Mouse (Mus musculus): ENCODE measurements around the gene Rxrb.

Rxrb gene

GRCm38 (mm10) chr17:34025756-34026151 is 5.9 kb upstream of the Rxrb start:
- DNase-seq (ENCODE audit: low read depth, low spot score), result peak; percentile 61

- no peak for DNase-seq (ENCODE audit: low read depth, low spot score)
These were observed 5.4 kb upstream of the Rxrb start for GRCm38 (mm10) chr17:34026221-34026620.

- peak; percentile 68 for DNase-seq (ENCODE audit: low read depth, low spot score)
These were observed 4.5 kb upstream of the Rxrb start for GRCm38 (mm10) chr17:34026917-34027655.

- DNase-seq (ENCODE audit: low read depth, low spot score), result peak; percentile 97
These were observed 3.9 kb upstream of the Rxrb start, which contains the start of gene H2-Ke6 for GRCm38 (mm10) chr17:34027656-34028223. H2-Ke6 (minus strand) TSS chr17:34028060.

GRCm38 (mm10) chr17:34028501-34029149 is 3.0 kb upstream of the Rxrb start:
- DNase-seq (ENCODE audit: low read depth, low spot score), result no peak

GRCm38 (mm10) chr17:34029150-34029889 is 2.3 kb upstream of the Rxrb start:
- DNase-seq (ENCODE audit: low read depth, low spot score), result no peak

- no peak for DNase-seq (ENCODE audit: low read depth, low spot score)
These were observed 1.6 kb upstream of the Rxrb start for GRCm38 (mm10) chr17:34029890-34030595.

GRCm38 (mm10) chr17:34030861-34031326 is 718 bp upstream of the Rxrb start:
- DNase-seq (ENCODE audit: low read depth, low spot score), result no peak

- DNase-seq (ENCODE audit: low read depth, low spot score), result peak; percentile 43
These were observed 591 bp downstream of the Rxrb start for GRCm38 (mm10) chr17:34032174-34032632.

- no peak for DNase-seq (ENCODE audit: low read depth, low spot score)
These were observed 1.2 kb downstream of the Rxrb start for GRCm38 (mm10) chr17:34032806-34033205.

GRCm38 (mm10) chr17:34033441-34033840 is 1.8 kb downstream of the Rxrb start:
- no peak for DNase-seq (ENCODE audit: low read depth, low spot score)

- DNase-seq (ENCODE audit: low read depth, low spot score), result peak; percentile 84
These were observed 2.5 kb downstream of the Rxrb start for GRCm38 (mm10) chr17:34034064-34034463.

GRCm38 (mm10) chr17:34035517-34035916 is 3.9 kb downstream of the Rxrb start:
- no peak for DNase-seq (ENCODE audit: low read depth, low spot score)

GRCm38 (mm10) chr17:34036647-34037046 is 5.0 kb downstream of the Rxrb start:
- no peak for DNase-seq (ENCODE audit: low read depth, low spot score)

GRCm38 (mm10) chr17:34037241-34037640 is 5.6 kb downstream of the Rxrb start:
- no peak for DNase-seq (ENCODE audit: low read depth, low spot score)

GRCm38 (mm10) chr17:34038440-34038839 is 6.8 kb downstream of the Rxrb start:
- DNase-seq (ENCODE audit: low read depth, low spot score), result no peak

GRCm38 (mm10) chr17:34038878-34039561 is 7.4 kb downstream of the Rxrb start, which contains the start of gene Col11a2:
Col11a2 (plus strand) TSS chr17:34039437.
- DNase-seq (ENCODE audit: low read depth, low spot score), result no peak

GRCm38 (mm10) chr17:34039562-34040450 is 8.2 kb downstream of the Rxrb start:
- DNase-seq (ENCODE audit: low read depth, low spot score), result no peak

GRCm38 (mm10) chr17:34045941-34046340 is 14.3 kb downstream of the Rxrb start:
- DNase-seq (ENCODE audit: low read depth, low spot score), result no peak
